Mouse (Mus musculus) CH12F3 (cell line): ENCODE data around the gene Rab30.

Experiments
- in situ Hi-C: fragments of 300-500 bp; cut with MboI; formaldehyde crosslinking; loops from 2 replicates; pipeline ENCODE4 v1.14.3; 2020; ENCODE audit warnings: low sequenced_read_pairs

Rab30 gene

DNA sequence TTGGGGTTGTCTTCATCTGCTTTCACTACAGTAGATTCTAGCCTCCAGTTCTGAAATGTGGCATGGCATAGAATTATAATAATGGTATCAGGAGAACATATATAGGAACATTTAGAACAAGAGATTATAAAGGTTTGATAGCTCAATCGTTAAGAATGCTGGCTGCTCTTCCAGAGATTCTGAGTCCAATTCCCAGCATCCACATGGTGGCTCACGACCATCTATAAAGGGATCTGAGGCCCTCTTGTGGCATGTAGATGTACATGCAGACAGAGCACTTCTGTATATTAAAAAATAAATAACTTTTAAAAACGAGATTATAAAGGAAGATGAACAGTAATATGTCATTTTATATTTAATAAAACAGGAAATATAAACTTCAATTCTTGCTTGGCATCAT, 152.1 kb downstream of the Rab30 start:
- in situ Hi-C loops = no loop called here
